Mouse (Mus musculus) cerebellum, adult 11 months (tissue): ENCODE data around the gene Gse1.
A peak's percentile ranks its signal among the peaks of the same experiment; 100 is the strongest.

ENCODE experiments used
- DNase-seq: peaks from one replicate; pipeline ENCODE4 v3.0.0; 2022

Gse1 gene

DNA sequence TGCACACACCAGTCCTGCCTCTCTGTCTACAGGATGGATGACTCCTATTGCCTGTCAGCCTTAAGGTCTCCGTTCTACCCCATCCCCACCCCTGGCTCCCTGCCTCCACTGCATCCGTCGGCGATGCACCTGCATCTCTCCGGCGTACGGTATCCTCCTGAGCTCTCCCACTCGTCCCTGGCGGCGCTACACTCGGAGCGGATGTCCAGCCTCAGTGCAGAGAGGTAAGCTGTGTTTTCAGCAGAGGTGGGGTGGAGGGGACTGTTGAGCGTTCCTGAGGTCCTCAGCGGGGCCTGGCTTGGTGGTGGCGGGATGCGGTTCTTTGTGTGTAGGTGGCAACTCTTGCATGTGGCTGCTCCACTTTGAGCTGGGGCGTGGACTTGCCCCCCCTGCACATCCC, 339.5 kb downstream of the Gse1 start:
- no peak for DNase-seq

DNA sequence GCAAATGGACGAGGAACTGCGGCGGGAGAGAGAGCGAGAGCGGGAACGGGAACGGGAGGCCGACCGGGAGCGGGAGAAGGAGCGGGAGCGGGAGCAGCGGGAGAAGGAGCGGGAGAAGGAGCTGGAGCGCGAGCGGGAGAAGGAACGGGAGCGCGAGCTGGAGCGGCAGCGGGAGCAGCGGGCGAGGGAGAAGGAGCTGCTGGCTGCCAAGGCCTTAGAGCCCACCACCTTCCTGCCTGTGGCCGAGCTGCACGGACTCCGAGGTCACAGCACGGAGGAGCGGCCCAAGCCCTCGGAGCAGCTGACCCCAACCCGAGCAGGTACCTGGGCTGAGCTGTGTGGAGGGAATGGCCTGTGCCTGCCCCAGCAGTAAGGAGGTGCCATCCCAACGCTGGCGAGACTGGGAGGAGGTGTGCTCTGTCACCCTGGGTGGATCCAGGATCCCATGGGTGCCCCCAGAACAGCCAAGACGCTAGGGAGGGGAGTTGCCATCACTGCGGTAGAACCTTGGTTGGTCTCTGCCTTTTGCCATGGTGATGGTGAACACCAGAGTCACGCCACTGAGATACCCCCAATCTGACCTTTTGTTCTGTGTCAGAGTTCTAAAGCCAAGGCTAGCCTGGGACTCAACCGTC, 340.0 kb downstream of the Gse1 start:
- no peak for DNase-seq

DNA sequence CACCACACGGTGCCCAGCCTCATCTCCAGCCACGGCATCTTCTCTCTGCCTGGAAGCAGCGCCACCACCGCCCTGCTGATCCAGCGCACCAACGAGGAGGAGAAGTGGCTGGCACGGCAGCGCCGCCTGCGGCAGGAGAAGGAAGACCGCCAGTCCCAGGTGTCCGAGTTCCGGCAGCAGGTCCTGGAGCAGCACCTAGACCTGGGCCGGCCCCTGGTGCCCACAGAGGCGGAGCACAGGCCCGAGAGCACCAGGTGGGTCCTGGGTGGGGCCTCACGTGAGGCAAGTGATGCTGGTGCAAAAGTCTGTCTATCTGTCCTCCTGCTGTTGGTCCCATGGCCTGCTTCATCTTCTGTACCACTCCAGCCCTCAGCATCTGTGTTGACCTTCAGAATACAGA, 340.9 kb downstream of the Gse1 start:
- DNase-seq: no peak

DNA sequence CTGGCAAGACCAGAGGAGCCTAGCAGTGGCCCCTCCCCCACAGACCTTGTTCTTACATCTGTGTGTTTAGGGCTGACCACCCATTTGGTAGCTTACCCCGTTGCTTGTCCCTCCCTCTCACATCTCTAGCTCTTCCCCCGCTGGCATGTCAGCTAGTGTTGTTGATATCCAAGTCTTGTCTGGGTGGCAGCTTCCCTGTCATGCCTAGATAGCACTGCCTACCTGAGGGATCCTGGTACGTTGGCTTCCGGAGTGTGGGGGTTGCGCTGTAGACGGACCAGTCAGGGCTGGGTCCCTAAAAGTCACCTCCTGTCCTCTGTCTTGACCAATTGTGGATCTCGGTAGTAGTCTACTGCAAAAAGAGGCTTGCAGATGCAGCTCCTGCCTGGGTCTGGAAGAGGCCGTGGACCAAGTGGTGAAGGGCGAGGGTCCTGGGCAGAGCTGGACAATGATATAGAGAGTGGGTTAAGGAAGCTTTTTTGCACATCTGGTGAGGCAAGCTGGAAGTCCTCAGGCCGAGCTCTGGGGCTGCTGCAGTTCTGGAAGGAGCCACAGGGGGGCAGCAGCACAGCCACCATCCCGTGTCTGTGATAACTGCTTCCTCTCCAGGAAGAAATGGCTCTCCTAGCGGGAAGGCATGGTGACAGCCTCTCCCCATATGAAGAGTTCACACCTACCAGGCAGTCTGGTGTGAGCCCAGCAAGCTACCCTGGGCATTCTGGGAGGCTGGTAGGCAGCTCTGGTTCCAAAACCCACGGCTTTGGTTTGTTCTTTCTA, 341.9 kb downstream of the Gse1 start:
- peak; percentile 77 for DNase-seq

DNA sequence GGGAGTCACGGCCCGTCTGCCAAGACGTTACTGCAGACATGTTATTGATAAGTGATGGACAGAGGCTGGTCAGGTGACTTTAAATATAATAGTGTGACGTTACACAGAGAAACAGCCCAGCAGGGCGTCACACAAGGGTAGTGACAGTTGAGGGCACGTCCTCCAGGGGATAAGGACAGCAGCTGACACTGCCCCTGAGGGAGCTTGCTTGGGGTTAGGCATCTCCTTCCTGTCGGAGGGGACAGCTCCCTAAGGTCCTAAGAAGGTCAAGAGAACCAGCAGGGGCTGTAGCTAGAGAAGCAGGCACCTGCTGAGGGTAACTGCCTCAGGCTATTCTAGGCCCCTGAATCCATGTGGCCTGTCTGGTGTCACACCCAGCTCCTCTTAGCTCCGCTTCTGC, 343.3 kb downstream of the Gse1 start:
- no peak for DNase-seq

DNA sequence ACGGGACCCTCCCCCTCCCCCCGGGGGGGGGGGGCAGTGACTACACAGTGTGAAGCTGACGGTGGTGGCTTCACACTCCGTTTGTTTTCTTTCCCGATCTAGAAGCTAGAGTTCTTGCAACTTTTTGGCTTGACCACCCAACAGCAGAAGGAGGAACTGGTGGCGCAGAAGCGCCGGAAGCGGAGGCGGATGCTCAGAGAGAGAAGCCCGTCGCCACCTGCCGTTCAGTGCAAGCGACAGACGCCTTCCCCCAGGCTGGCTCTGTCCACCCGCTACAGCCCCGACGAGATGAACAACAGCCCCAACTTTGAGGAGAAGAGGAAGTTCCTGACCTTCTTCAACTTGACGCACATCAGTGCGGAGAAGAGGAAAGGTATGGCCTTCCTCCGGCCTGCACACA, 344.3 kb downstream of the Gse1 start:
- DNase-seq: peak; percentile 52

DNA sequence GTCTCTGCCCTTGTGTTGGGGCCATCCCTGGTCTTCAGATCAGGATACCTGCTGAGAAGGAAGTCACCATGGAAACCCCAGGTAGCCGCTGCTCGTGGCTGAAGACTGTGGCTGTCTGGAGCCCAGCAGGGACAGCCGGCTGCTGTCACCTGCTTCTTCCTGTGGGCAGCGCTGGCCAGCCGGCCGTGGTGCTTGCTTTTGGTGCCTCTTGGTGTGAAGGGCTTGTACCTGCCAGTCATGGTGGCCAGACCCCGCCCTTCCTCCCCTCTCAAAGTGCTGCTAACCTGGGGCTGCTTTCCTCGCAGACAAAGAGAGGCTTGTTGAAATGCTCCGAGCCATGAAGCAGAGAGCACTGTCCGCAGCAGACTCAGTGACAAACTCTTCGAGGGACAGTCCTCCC, 345.6 kb downstream of the Gse1 start:
- no peak for DNase-seq

DNA sequence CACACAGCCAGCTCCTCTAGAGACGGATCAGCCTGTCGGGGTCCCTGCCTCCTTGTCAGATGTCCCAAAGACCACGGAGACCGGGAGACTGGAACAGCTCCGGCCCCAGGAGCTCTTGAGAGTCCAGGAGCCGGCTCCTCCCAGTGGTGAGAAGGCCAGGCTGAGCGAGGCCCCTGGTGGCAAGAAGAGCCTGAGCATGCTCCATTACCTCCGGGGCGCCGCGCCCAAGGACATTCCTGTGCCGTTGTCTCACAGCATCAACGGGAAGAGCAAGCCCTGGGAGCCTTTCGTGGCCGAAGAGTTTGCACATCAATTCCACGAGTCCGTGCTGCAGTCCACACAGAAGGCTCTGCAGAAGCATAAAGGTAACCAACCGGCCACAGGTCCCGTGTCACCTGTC, 346.7 kb downstream of the Gse1 start:
- DNase-seq: no peak

DNA sequence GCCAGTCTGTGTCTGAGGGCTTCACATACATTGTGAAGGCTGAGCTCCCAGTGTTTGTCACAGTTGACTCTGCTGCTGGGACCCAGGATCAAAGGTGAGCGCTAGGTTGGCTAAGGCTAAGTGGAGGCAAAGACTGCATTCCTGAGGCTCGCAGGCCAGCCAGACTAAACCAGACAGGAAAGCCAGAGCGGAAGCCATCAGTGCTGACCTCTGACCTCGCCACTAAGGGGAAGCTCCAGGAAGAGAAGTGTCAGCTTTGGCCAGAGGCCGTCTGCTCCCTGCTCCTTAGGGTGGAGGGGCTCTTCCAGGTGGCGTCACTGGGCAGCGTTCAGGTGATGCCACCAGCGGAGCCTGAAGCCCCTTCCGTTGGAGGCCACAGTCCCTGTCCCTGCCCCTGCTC, 347.5 kb downstream of the Gse1 start:
- DNase-seq: no peak

DNA sequence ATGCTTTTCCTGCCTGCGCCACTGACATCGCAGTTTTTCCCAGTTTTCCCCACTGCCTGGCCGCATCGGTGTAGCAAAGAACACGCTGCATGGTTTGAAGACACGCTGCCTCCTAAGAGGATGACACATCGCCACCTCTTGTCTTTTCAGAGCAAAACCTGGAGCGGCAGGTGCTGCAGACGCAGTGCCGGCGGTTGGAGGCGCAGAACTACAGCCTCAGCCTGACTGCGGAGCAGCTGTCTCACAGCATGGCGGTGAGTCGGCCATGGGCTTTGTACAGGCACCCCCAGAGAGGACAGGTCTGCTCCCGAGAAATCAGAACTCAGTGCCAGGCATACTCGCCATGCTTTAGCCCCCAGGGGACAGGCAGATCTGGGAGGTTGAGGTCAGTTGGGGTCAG, 349.6 kb downstream of the Gse1 start:
- DNase-seq: no peak

DNA sequence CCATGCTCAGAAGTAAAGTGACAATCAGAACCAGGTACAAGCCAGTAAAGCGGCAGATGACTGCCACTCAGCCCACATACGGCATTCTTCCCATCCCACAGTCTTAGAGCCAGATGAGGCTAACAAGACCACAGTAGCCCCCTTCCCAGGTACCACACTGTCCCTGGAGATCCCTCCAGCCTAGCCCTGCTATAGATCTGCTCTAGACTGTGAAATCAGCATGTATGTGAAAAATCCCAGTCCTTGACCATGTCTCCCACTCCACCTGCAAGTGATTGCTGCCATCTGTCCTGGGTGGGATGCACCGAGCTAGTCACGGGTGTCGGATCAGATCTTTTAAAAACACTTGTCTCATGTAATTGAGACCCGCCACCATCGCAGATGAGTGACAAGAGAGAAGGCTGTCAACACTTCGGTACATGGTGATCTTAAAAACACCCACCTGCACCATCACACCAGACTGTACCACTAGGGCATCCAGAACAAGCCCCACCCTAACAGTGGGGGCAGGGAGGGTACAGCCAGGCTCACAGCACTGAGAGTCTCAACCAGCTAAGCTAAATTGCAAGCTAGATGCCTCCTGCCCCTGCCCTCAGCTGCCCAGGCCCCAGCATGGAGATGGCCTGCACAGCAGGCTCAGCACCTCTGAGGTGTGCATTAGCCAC, 352.2 kb downstream of the Gse1 start:
- no peak for DNase-seq

DNA sequence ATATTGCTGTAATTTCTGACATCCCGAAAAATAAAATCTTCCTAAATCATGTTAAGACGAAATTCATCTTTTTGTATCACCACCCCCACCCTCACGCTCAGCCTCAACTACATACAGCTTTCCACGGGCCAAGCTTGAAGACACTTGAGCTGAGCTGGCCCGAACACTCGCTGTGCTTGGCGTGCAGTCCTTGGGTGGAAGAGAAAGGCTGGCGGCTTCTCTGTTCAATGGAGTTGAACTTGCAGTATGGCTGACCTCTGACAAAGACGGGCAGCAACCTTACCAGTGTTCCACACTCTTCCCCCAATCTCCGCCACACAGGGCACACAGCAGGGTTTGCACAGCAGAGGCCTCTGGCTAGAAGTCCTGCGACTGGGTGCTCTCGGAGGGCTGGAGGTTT, 353.1 kb downstream of the Gse1 start:
- DNase-seq: no peak

DNA sequence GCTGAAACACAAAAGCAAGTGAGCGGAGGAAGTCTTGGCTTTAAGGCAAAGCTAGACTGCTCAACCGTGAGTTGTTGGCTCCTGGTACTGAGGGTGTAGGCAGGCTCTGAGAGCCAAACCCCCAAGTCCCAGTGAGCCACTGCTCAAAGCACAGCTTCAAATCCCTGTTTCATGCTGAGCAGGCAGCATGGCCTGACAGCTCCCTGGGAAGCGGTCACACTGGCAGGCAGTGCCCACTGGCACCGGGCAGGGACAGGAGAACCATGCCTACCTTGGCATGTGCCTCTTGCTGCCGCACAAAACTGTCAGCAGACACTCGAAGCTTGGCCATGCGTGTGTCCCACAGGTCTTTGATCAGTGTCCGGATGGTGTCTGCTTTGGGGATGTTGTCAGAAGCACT, 353.6 kb downstream of the Gse1 start:
- no peak for DNase-seq

DNA sequence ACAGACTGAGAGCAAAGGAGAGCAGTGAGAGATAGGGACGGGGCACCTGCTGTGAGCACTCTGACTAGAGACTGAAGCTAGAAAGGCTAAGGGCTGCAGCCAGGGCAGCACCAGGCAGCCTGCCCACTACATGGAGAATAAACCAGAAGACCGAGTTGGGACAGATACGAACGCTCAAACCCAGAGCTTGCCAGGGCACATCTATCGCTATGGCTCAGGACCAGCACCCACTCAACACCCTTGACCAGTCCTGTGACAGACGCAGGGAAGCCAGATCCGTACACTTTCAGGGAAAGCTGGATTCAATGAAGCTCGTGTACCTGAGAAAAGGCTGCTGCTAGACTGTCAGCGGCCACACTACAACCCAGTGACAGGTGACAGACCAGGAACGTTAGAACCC, 357.3 kb downstream of the Gse1 start:
- no peak for DNase-seq

DNA sequence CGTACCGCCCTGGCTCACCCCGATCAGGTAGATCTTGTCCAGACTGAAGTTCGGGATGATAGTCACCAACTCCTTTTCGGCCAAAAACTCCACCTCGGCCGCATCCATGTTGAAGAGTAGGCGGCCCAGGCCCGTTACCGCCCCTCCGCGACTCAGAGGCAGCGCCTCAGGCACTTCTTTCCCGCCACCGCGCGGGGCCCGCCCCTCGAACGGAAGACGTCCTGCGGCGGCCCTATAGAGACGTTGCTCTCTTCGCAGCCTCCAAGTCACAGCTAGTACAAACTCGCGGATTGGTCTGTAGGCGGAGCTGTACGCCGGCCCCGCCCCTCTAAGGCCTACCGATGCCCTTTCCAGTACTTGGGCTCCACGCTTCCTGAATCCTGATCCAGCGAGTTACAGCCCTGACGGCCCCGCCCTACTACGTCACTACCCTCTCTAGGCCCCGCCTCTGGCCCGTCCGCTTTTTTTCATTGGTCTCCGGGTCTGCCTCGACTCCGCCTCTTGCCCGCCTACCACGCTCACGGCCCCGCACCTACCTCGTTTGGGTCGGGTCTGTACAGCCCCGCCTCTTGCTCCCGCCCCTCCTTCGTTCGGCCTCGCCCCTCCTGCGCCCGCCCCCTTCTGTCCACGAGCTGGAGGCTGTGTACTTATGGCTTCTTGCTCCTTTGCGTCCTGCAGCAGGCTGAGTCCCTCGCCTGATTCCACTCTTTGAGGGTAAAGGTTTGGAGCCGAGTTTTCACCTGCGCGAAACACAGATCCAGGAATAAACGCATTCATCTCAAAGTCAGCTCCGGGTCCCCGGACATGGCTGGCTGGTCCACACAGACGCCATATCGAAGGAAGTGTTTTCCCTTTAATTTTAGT, 360.9 kb downstream of the Gse1 start, which contains the start of gene Gins2:
Gene Gins2 (minus strand): TSS at position 397 of the 864 bp plus-strand sequence.
- DNase-seq: peak; percentile 99

DNA sequence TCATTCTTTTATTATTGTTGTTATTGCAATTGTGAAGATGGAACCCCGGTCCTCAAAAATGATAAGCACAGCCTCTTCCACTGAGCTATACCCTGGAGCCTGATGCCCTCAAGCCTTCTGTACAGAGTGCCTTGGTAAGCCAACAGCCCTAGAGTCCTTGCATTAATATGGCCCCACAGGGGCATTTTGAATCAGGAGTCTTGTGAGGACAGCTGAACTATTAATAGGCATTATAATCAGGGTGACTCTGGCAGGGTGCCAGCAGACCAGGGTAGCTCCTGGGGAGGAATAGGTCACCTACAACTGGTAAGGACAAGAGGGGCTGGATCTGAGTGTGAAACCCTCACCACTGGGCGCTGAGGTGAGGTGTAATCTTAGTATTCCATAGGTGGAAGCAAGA, 361.7 kb downstream of the Gse1 start:
- no peak for DNase-seq

DNA sequence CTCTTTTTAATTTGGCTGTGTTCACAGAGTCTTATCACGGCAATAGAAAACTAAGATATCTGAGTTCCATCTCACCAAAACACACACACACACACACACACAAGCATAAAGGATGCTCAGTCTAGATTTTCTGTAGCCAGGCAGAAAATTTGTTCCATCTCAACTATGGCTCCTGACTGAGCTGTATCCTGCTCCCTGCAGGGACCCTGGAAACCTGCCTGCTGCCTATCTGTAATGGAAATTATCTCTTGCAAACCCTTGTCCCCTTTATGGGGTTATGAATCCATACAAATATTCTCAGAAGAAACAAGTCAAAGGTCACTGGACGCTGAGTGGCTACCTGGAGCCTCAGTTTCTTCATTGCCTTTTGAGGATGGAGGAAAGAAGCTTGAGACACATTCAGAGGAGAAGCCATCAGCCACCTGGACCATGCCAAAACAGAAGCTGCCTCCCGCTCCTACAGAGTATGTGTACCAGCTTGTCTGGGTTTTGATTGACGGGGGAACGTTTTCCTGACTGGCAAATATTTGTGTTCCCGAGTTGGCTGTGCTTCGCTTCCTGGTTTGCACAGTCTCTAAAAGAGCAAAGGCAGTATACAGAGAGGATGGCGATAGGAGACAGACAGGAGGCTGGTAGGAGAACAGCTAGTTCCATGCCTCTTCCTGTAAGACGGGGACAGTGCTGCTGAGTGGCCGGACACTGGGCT, 363.5 kb downstream of the Gse1 start:
- no peak for DNase-seq

DNA sequence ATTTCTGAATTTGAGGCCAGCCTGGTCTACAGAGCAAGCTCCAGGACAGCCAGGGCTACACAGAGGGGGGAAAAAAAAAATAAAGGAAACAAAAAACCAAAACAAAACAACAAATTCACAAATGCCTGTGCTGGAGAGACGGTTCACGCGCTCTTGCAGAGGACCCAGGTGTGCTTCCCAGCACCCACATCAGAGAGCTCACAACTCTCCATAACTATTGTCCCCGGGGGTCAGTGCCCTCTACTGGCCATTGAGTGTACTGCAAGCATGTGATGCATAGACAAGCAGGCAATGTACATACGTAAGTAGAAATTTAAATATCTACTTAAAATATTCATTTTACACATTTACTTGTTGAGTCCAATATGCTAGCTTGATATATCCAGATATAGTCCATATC, 366.3 kb downstream of the Gse1 start:
- DNase-seq: no peak

DNA sequence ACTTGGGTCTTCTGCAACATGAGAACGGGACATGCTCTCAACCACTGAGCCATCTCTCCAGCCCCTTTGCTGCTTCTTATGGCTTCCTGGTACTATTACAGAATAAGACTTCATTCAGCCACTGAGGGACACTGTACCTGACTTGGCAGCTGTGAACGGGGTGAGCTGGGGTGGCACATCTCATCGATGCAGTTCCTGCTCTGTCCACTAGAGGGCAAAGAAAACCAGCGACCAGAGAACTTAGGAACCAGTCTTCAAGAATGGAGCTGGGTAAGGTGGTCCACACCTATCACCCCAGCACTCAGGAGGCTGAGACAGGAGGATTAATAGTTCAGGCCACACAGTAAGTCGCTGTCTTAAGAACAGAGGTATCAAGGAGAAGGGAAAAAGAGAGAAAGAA, 367.7 kb downstream of the Gse1 start:
- DNase-seq: peak; percentile 59

DNA sequence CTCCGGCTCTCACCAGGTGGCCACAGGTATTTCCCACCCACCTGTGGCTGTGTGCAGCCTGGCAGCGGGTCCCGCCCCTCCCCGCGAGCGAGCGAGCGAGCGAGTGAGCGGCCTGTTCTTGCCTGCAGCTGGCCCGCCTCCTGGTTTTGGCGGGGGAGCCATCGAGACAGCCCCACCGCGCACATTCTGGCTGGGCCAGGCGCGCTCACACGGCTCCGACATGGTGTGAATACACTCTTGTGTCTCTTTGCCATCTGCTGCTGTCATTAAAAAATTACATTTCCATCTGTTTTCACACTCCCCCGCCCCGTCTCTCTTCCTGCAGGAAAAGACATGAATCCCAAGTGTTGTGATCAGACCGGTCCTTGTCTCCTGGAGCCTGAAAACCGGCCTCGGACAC, 370.3 kb downstream of the Gse1 start:
- DNase-seq: peak; percentile 60

DNA sequence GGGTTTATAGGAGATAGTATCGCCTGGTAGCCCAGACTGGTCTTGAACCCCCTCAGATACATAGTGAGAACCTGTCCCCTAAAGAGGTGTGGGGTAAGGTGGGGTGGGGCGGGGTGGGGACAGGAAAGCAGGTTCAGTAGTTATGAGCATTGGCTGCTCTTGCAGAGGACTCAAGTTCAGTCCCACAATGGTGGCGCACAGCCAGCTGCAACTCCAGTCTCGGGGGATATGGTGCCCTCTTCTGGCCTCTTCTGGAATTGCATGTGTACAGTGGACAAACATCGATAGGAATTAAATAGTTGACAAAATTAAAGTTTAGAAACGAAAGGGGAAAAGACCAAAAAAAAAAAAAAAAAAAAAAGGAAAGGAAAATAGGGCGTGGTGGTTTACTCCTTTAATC, 371.2 kb downstream of the Gse1 start:
- DNase-seq: peak; percentile 79

DNA sequence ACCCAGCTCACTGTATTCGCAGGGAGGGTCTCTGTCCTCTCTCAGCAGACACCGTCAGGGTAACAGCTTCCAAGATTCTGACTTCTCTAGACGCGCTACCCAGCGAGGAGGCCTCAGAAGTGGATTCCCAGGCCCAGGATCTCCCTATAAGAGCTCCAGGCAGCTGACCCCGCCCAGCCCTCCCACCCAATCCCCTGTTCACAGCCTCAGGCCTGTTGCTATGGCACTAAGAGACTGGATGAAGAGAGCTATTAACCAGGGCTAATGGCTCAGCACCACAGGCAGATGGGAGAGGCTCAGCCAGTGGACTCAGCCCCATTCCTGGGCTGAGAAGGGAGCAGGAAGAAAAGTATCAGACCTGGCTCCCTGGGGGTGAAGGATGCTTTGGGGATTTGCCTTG, 374.4 kb downstream of the Gse1 start:
- DNase-seq: no peak

DNA sequence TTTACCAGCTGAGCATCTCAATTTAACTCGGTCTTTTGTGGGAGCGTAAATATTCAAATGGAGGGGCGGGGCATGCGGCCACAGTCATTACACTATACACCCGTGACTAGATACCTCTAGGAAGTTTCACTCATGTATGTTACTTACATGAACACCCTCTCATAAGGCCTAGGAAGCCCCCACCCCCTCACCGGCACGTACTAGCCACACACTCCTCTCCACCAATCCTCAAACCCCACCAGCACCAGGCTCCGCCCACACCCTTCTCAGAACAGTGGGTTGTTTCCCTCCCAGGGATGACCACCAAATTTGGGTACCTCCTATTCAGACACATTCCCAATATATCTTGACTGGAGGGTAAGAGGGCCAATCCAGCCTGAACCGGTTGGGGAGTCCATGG, 379.2 kb downstream of the Gse1 start:
- DNase-seq: no peak
